Mouse (Mus musculus): Measurements from ENCODE around the gene Tedc1.

The Tedc1 gene

DNA sequence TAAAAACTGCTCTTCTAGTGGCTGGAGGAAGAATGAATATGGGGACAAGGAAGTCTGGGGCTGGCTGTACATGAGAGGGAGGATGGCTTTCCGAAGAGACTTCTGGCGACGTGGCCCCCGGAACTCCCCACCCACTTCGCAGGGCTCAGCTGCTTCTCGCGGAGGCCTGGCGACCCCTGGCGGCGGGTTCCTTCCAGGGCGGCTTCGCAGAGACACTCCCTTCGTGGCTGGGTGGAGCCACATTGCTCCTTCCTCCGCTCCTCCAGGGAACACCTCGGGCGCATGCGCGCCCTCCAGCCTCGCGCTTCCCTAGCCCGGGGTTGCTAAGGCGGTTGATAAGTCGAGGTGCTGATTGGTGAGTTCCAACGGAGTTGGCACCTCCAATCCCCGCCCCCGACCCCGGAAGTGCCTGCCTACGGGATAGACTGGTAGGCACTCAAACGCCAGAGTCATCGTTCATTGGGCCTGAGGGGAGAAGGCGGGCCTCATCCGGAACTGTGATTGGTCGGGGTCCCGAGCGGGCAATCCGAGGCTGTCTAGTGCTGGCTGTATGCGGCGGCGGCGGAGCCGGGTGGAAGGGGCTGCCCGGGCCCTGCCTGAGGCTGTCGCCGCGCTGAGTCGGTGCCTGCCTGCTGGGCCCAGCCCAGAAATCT is at the start of gene Tedc1:
Gene Tedc1, plus strand, starts transcription at position 535 of the 653 bp plus-strand sequence.
- DNase-seq (ENCODE audit: low read depth, low spot score) = peak; percentile 100

DNA sequence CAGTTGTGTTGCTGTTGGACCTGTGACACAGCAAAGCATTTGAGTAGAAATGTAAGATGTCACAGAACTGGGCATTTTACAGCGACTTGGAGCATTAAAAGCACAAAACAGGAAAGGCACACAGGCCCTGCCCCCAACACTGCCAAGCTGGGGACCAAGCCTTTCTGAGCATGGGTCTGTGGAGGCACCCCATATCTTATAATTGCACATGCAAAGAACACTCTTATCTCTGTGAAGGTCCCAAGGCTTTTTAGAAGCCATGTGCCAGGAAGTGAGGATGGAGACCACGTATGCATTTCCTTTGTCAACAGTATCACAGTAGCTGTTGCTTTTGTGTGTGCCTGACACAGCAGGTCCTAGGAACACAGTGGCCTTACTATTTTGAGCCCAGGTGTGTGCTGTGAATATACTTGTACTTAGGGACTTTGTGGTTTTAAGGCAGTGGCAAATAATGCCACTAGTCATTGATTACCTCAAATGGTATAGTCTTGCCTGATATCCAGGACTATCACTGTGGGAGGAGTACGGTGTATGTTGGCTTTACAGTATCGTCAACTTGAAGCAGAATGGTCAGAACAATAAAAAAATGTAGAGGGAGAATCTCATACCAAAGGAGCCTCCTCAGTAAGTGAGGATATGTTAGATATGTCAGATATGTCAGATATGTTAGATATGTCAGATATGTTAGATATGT is 48.6 kb upstream of the Tedc1 start:
- no peak for DNase-seq (ENCODE audit: low read depth, low spot score)

DNA sequence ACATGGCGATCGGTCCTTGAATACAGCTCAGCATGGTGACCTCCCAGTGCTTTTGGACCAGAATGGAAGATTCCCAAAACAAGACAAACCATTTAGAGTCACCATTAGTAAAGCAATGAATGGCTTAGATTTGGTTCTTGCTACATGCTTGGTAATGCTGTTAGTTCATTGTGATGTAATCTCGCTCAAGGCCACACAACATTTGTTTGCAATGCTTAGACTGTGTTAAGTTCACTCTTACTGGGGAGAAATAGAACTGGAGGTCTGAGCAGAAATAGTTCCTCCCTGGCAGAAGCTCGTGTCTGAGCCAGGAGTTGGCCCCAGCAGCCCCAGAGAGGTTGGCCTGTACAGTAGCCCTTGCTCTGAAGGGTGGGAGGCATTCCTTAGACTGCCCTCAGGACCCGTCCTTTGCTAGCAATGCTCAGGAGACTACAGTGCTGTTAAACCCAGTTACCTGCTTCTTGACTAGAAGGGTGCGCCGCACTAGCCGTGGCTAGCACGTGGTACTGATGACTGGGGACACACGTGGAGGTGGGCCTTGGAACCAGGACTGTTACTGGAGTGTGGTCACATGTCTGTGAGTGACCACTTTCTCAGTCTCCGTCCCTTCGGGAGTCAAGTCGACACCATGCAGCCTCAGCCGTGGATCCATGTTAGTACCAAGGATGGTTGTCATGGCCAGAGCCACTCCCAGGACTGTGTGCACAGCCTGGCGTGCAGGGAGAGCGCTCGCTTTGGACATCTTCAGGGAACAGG is 47.5 kb upstream of the Tedc1 start:
- DNase-seq (ENCODE audit: low read depth, low spot score) = no peak

DNA sequence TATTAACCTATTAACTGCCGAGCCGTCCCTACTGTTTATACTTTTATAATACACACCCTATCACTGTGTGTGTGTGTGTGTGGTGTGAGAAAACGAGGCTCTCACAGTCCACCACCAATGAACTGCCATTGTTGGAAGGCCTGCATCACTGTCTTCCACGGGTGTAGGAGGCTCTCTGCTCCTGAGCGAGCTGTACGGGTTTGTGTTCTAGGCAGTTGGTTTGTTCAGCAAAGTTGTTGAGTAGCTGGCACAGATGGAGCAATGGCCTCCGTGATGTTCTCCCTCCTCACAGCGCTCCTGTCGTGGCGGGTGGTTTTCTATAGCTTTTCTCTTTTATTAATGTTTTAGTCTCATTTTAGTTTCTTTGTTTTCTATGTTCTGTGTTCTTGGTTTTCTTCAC is 46.4 kb upstream of the Tedc1 start:
- DNase-seq (ENCODE audit: low read depth, low spot score) = no peak

DNA sequence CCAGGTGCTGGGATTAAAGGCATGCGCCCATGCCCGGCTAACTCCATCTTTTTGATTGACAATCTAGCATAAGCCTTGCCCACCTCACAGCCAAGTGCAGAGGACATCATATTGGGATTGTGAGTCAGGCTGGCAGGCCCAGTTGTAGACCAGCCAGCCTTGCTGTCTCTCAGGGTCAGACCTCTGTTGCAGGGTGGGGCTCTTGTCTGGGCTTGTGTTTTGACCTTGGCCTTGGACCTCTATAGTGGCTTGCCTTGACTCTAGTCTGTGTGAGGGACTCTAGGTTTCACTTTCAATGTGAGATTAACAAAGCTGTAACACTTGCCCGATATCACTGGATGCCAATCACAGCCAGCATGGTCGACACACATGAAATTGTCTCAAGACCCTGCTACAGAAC is 42.1 kb upstream of the Tedc1 start:
- DNase-seq (ENCODE audit: low read depth, low spot score) = no peak

DNA sequence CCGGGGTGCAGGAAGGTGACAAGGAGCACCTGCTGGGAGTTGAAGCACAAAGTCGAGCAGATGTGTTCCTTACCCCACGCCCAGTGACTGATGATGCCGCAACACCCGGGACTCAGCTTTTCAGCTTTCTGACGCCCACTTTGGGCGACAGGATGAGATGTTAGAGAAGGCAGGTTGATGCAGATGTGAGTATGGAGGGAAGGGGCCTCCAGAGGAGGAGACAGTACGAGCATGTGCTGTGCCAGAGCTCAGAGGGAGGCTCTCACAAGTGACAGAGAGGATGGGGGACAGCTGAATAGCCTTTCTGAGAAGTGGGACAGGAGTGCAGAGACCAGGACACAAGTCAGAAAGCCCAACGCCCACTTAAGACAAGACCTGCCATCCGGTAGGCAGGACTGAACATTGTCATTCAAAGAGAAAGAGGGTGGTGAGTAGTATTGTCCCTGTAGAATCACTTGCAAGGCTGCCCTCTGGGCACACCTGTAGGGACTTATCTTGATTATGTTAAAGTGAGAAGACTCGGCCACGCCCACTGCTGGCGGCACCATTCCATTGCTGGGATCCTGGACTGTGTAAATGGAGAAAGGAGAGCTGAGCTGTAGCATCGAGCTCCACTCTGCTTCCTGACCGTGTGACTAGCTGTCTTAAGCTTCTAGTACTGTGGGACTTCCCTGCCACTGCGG is 41.2 kb upstream of the Tedc1 start:
- DNase-seq (ENCODE audit: low read depth, low spot score) = no peak

DNA sequence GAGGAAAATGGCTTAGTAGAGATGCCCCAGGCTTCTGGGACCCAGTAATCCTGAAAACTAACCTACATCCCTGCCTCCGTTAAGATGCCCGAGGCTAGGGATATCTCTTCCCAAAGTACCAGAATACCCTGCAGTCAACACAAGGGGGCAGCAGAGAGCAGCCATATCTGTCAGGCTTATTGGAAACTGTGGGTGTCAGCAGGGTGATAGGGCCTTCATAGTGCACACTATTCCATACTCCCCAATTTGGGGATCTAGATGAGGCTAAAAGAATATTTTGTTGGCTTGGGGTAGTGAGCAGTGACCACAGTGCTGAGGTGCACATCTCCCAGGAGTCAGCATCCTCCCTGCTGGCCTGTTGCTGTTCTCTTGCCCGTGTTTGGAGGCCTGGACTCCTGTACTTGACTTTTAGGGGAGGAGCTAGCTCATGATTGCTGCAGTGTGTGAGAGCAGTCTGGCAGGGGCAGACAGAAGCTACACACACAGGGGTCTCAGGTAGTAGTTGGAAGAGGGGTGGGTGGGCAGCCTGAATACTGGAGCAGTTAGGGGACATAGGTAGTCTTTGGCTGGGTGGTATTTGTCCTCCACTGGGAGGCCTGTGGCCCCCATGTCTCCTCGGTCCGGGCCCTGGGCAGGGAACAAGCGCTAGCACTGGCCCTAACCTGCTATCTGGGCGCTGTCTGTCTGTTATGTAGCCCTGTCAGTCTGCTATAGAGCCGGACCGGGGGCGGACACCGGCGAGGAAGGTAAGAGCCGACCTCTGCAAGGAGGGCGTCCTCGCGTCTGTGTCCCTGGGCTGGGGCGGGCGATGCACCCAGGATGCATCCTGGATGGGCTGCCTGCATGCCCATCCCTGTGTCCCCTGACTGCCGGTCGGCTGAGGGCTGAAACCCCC is 36.5 kb upstream of the Tedc1 start:
- DNase-seq (ENCODE audit: low read depth, low spot score) = peak; percentile 60

DNA sequence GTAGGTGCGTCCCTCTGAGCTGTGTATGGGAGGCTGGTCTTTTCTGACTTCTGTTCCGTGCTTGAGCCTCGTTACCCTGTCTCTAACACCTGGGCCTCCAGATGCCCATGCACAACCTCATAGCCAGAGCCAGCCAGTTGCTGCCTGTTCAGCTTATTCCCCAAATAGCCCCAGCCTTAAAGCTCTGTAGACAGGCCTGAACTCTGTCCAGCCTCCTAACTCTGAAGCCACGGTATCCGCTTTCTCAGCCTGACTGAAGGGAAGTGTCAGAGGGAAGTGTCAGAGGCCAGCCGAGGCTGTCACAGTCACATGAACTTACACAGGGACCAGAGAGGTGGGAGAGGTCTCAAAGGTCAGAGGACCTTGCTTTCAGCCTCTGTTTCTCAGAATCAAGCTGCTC is 31.5 kb upstream of the Tedc1 start:
- no peak for DNase-seq (ENCODE audit: low read depth, low spot score)

DNA sequence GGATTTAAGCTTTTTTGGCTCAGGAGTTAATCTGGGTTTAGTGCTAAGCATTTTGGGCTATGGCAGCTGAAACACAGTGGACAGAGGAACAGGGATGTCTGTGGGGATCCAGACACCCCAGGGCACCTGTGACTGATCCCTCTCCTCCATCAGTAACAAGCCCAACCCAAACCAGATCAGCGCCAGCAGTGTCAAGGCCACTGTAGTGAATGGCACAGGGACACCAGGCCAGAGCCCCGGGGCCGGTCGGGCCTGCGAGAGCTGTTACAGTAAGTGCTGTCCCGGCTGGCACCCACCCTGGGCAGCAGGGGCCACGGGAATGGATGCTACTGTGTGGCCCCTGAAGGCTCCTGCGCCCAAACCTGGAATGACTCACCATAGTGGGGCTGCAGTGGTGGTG is 25.5 kb upstream of the Tedc1 start:
- DNase-seq (ENCODE audit: low read depth, low spot score) = no peak

DNA sequence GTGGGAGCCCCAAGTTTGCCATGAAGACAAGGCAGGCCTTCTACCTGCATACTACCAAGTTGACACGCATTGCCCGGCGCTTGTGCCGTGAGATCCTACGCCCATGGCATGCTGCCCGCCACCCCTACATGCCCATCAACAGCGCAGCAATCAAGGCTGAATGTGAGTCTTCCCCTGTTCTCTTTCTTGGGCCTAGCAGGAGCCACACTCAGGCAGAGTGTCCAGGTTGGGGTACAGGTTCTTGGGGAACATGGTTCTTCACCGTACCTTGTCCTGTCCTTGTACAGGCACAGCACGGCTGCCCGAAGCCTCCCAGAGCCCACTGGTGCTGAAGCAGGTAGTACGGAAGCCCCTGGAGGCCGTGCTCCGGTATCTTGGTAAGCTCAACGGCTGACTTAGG is 24.6 kb upstream of the Tedc1 start:
- DNase-seq (ENCODE audit: low read depth, low spot score) = no peak

DNA sequence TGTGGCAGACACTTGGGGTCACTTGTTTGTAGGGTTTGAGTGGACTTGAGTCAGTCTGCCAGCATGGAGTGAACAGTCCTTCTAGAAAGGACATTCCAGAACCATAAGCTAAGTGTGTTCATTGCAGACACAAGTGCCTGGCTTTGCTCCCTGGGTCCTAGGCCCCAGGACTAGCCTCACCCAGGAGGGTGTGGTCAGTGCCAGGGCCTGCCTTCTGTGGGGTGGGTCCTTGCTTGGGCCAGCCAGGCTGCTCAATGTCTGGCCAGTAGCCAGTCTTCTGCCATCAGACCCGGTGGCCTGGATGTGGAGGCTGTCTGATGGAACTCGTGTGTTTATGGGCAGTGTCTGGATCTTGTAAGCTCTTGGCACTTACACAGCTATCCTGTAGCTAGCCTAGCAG is 23.7 kb upstream of the Tedc1 start:
- no peak for DNase-seq (ENCODE audit: low read depth, low spot score)

DNA sequence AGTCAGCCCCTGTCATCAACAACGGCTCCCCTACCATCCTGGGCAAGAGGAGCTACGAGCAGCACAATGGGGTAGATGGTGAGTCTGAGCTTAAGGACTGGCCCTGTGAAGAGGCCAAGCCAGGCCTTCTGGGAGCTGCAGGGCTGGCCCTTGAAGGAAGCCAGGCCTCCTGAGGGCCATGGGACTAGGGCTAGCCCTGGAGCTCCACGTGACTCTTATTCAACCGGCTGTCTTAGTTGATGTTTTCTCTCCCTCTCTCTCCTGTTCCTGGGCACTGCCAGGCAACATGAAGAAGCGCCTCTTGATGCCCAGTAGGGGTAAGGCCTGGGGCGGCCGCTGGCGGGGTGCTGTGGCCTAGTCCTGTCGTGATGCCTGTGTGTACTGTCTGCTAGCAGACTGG is 23.0 kb upstream of the Tedc1 start:
- DNase-seq (ENCODE audit: low read depth, low spot score) = no peak

DNA sequence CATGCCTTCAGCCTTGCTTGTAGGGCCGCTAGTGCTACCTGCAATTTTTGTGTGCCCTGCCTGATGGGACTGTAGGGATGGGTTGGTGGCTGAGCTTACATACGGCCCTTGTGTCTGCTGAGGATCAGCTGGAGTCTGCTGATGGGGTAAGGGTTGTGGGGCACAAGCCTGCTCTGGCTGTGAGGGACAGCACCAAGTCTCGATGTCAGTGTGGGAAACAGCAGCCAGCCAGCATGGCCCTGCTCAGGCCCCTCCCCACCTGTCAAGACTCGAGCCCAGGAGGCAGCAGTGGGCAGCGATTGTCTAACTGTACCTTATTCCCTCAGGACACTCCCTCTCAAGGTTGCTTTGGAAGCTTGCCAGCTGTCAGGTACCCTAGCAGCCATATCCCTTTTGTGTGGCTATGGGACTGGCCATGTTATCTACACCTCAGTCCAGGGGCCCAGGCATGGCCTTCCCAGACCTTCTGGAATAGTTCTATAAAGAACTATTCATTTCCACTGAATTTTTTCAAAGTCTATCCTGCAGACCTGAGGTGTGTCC is 22.3 kb upstream of the Tedc1 start:
- no peak for DNase-seq (ENCODE audit: low read depth, low spot score)

DNA sequence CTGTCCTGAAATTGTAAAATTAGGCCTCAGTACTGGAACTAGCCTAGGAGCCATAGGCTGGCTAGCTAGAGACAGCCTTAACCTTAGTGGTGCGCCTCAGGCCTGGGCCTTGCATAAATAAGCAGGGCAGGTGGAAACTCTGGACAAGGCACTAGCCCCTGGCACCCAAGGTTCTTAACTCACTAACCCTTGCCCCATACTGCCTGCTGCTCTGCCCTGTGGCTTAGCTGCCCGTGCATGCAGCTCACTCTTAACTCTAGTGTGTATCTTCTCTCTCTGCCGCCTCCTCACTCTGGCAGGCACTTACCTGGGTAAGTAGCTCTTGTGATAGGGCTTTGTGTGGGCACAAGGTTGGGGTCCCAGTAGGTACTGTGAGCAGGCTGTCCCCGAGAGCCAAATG is 21.7 kb upstream of the Tedc1 start:
- DNase-seq (ENCODE audit: low read depth, low spot score) = no peak

DNA sequence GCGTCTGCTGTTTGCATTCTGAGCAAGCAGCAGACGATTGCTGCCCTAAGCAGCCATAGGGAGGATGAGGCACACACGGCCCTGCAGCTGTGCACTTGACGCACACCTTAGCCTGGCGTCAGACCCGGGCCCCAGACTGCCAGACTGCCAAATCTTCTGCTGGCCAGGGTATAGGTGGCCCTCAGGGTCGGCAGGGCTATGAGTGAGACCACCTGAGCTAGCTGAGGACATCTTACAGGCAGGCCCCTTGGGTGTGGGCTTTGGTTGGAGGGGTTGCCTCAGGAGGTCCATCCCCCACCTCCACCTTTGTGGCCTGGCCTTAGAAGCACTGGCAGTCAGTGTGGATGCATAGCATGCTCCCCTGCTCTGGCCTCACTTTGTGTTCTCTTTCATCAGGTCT is 20.8 kb upstream of the Tedc1 start:
- no peak for DNase-seq (ENCODE audit: low read depth, low spot score)

DNA sequence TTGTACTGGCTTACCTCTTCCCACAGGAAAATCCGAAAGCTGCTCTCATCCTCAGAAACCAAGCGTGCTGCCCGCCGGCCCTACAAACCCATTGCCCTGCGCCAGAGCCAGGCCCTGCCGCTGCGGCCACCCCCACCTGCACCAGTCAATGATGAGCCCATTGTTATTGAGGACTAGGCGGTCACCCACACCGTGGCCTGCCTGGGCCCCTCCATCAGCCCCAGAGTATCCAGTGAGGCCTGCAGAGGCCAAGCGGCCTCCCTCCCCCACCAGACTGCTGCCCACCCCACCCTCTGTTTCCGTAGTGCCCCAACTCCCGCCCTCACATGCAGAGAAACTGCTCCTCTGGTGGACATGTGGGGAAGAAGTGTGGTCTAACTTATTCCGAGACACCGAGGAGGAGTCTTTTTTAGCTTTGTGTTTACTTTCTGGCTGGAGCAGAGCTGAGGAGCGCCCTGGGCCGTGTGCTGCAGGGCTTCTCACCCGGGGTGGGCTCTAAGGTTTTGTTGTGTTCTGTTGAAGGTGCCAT is 19.7 kb upstream of the Tedc1 start:
- DNase-seq (ENCODE audit: low read depth, low spot score) = no peak

DNA sequence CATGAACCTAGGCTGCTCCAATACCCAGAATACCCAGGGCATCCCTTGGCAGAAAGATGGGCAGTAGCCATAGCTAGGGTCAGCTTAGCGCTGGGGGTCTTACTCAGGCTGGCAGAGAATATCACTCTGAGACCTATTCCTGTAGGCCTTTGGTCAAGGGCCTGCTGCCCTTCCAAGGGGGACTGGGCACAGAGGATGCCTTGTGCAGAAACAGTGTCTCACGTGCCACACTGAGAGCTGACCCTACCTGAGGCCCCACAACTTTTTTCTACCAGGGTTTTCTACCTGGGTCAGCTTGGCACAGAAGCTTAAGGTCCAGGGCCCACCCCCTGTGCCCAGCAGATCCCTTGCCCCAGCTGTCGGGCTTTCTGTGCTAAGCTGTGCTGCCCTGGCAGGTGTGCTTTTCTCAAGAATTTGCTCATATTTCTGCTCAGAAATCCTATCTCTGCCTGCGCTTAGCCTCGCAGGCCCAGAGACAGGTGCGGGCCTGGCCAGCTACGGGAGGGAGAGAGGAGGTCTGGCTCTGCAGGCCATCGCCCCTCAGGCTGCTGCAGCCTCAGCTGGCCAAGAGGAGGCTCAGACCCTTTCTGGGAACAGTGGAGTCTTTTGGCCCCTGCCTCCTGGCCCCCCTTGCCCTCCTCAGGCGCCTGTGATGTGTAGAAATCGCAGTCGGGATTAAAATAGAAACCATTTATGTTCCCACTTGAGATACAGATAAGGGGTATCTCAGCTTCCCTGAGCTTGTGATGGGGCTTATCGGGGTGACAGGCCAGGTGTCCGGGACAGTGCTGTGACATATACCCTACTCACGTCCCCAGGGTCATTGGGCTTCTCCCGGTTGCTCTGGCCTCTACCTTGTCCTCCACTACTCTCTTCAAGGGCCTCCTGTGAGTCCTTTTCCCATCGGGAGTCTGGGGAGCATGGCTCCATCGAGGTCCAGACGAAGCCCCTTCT is 18.7 kb upstream of the Tedc1 start:
- DNase-seq (ENCODE audit: low read depth, low spot score) = no peak

DNA sequence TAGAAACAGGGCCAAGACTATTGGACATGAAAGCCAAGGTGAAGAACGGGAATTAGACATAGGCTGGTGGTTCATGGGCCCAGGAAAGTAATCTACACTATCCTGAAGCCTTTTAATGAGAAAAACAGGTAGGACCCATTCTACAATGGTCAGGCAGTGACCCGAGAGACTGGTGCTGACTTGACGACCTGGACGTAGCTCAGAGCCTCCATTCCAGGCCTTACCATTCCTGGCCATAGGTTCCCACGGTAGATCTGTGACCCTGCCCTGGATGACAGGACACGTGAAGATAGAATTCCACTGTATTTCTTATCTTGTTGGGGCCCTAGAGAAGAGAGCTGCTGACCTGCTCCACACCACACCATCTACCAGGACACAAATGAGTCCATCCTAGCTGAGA is 17.9 kb upstream of the Tedc1 start:
- DNase-seq (ENCODE audit: low read depth, low spot score) = no peak

All from A20 (cell line).